Mouse (Mus musculus): ENCODE measurements around the gene Atp6v0e. TPM values are rescaled to one million over a fixed set of nuclear protein-coding genes. Genes with fewer than 3 reads are reported as not detected.

Gene Atp6v0e
- polyA plus RNA-seq, 1 experiment from 2014 or later: 193 TPM

- Histone ChIP-seq H3K9me3 (replicated peaks) (no peaks in the 10 kb centered on the region), H3K36me3 (no peaks in the 10 kb centered on the region), H3K27ac (ENCODE audit: poor library complexity, severe bottlenecking) (no peak overlapping the region), H3K4me1 (replicated peaks) (peaks cover 9% of the 10 kb centered on the region), H3K27me3 (replicated peaks) (no peaks in the 10 kb centered on the region), H3K9ac (no peak overlapping the region), H3K4me3 (no peak overlapping the region), H3K4me2 (no peak overlapping the region)
- ATAC-seq (ENCODE audit: insufficient number of reproducible peaks, low FRiP score): no peak
- 40% methylated on average over 1 of the region's 1 CpGs for WGBS
These were observed 61.8 kb downstream of the Atp6v0e start for GRCm38 (mm10) chr17:26724790-26725189.

DNA sequence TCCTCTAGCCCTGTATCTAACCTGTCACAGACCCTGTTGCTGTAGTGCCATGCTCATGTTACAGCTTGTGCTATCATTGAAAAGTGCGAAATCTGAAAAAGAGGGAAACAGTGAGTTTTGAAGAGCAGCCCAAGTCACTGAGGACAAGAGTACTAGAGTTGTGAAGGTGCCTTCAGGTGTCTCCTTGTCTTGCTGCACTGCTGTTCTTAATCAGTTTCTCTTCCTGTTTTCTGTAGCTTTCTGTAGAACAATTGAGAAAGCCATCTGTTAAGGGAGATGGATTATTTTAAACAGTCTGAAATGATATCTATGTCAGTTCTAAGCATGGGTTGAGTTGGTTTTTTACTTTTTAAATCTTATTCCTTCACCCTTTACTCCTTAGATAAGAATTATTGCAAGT lies 63.6 kb downstream of the Atp6v0e start:
- H3K27me3 ChIP-seq (replicated peaks): no peaks in the 10 kb centered on the region
- H3K4me3 ChIP-seq: no peak overlapping the region
- H3K9me3 ChIP-seq (replicated peaks): no peaks in the 10 kb centered on the region
- 36% methylated on average over 1 of the region's 1 CpGs for WGBS
- no peak overlapping the region for H3K4me2 ChIP-seq
- H3K4me1 ChIP-seq (replicated peaks): peaks cover 9% of the 10 kb centered on the region
- no peak overlapping the region for H3K27ac ChIP-seq (ENCODE audit: poor library complexity, severe bottlenecking)
- no peaks in the 10 kb centered on the region for H3K36me3 ChIP-seq
- H3K9ac ChIP-seq: no peak overlapping the region
- ATAC-seq (ENCODE audit: insufficient number of reproducible peaks, low FRiP score): no peak

- Histone ChIP-seq H3K9ac (no peak overlapping the region), H3K9me3 (replicated peaks) (no peaks in the 10 kb centered on the region), H3K27ac (ENCODE audit: poor library complexity, severe bottlenecking) (no peak overlapping the region), H3K4me2 (no peak overlapping the region), H3K36me3 (no peaks in the 10 kb centered on the region), H3K27me3 (replicated peaks) (no peaks in the 10 kb centered on the region), H3K4me3 (no peak overlapping the region), H3K4me1 (replicated peaks) (peaks cover 9% of the 10 kb centered on the region)
- no peak for ATAC-seq (ENCODE audit: insufficient number of reproducible peaks, low FRiP score)
- WGBS: 51% methylated on average over 3 of the region's 3 CpGs
These were observed 64.2 kb downstream of the Atp6v0e start for GRCm38 (mm10) chr17:26727110-26727755.

DNA sequence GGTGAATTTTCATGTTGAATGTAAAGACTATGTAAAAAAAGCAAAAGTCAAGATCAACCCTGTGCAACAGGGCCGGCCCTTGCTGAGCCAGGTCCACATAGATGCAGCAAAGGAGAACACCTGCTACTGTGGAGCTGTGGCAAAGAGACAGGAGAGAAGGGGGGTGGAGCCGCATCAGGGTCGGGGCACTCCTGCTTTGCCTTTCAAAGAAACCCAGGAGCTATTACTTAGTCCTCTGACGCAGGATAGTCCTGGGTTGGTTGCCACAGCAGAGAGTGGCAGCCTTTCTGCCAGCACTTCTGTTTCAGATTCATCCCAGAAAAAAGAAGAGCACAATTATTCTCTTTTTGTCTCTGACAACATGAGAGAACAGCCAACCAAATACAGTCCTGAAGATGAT lies 79.5 kb downstream of the Atp6v0e start:
- H3K27me3 ChIP-seq (replicated peaks): no peaks in the 10 kb centered on the region
- H3K36me3 ChIP-seq: peaks cover 10% of the 10 kb centered on the region; the same call in 1 of the 2 replicates

DNA sequence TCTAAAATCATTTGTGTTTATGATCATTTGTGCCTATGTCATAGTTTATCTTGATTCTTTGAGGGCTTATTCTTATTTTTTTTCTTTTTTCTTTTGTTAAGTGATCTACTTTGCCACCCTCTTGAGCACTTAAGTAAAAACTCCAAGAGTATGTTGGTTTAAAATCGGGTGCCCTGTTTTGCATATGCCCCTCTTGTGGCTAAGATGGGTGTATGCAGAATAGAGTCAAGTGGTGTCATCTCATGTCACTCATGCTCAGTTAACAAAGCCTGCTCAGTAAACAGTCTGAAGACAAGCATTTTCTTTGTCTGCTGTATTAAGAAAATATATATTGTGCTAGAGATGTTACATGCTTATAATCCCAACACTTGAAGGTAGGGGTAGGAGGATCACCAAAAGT lies 80.3 kb downstream of the Atp6v0e start:
- Histone ChIP-seq H3K9ac (no peak overlapping the region), H3K27ac (ENCODE audit: poor library complexity, severe bottlenecking) (no peak overlapping the region), H3K4me1 (replicated peaks) (no peaks in the 10 kb centered on the region), H3K4me3 (no peak overlapping the region), H3K27me3 (replicated peaks) (no peaks in the 10 kb centered on the region), H3K9me3 (replicated peaks) (no peaks in the 10 kb centered on the region), H3K4me2 (no peak overlapping the region), H3K36me3 (peaks cover 10% of the 10 kb centered on the region; the same call in 1 of the 2 replicates)
- ATAC-seq (ENCODE audit: insufficient number of reproducible peaks, low FRiP score): no peak
- WGBS: 60% methylated on average over 1 of the region's 1 CpGs

More for the DNA sequence above, 79.5 kb downstream of the Atp6v0e start:
- no peak overlapping the region for H3K4me2 ChIP-seq
- 69% methylated on average over 4 of the region's 4 CpGs for WGBS
- no peak for ATAC-seq (ENCODE audit: insufficient number of reproducible peaks, low FRiP score)
- H3K27ac ChIP-seq (ENCODE audit: poor library complexity, severe bottlenecking): no peak overlapping the region
- H3K4me1 ChIP-seq (replicated peaks): no peaks in the 10 kb centered on the region
- no peak overlapping the region for H3K9ac ChIP-seq
- no peaks in the 10 kb centered on the region for H3K9me3 ChIP-seq (replicated peaks)
- no peak overlapping the region for H3K4me3 ChIP-seq

Other genes starting within 250 kb of the Atp6v0e start
- 2.2 and 2.4 TPM in 2 replicates for gene Neurl1b, start 248.4 kb upstream of the Atp6v0e start, polyA plus RNA-seq (2016; fragmentation: Nextera tagmentation; extraction: Ambion mirVana)
- 115 and 121 TPM in 2 replicates for gene Ergic1, start 101.7 kb upstream of the Atp6v0e start, polyA plus RNA-seq (2016; fragmentation: Nextera tagmentation; extraction: Ambion mirVana)
- gene Dusp1, start 101.1 kb upstream of the Atp6v0e start, polyA plus RNA-seq (2016; fragmentation: Nextera tagmentation; extraction: Ambion mirVana): 36.2 and 38.7 TPM in 2 replicates
- 5.4 and 7.0 TPM in 2 replicates for gene Crebrf, start 52.4 kb downstream of the Atp6v0e start, polyA plus RNA-seq (2016; fragmentation: Nextera tagmentation; extraction: Ambion mirVana)
- 51.1 and 51.9 TPM in 2 replicates for gene Bnip1, start 117.8 kb downstream of the Atp6v0e start, polyA plus RNA-seq (2016; fragmentation: Nextera tagmentation; extraction: Ambion mirVana)
- gene Nkx2-5, start 181.8 kb downstream of the Atp6v0e start, polyA plus RNA-seq (2016; fragmentation: Nextera tagmentation; extraction: Ambion mirVana): 200 and 212 TPM in 2 replicates

Measured in heart, embryonic 12.5 days (tissue).